Mouse (Mus musculus) layer of hippocampus, adult 2 months (tissue): ENCODE data around the gene Ripk1. TPM values are rescaled to one million over a fixed set of nuclear protein-coding genes. Genes with fewer than 3 reads are reported as not detected.
A peak's percentile ranks its signal among the peaks of the same experiment; 100 is the strongest.

Experiments used
- DNase-seq, 2 experiments: peaks; one replicate each; pipeline ENCODE4 v3.0.0; 2022; ENCODE audit warnings: low spot score in 2 of 2
- H3K27ac ChIP-seq: fragments of 200-600 bp; 2 replicates; pipeline ENCODE4 v1.8.1; 2022
- H3K4me3 ChIP-seq: fragments of 200-600 bp; 2 replicates; pipeline ENCODE4 v1.8.1; 2022; ENCODE audit warnings: mild to moderate bottlenecking
- CTCF ChIP-seq: fragments of 200-600 bp; conservative IDR thresholded peaks from 2 replicates; pipeline ENCODE4 v1.8.1; 2022; ENCODE audit warnings: antibody characterized with exemption, mild to moderate bottlenecking, moderate library complexity
- total RNA-seq, 2 experiments: library from RNA; stranded (reverse); gene quantifications; 2 replicates each; pipeline ENCODE4 v1.2.3; 2021

Ripk1 gene
- total RNA-seq, 2 experiments from 2014 or later = 6.9 to 7.3 TPM

DNA sequence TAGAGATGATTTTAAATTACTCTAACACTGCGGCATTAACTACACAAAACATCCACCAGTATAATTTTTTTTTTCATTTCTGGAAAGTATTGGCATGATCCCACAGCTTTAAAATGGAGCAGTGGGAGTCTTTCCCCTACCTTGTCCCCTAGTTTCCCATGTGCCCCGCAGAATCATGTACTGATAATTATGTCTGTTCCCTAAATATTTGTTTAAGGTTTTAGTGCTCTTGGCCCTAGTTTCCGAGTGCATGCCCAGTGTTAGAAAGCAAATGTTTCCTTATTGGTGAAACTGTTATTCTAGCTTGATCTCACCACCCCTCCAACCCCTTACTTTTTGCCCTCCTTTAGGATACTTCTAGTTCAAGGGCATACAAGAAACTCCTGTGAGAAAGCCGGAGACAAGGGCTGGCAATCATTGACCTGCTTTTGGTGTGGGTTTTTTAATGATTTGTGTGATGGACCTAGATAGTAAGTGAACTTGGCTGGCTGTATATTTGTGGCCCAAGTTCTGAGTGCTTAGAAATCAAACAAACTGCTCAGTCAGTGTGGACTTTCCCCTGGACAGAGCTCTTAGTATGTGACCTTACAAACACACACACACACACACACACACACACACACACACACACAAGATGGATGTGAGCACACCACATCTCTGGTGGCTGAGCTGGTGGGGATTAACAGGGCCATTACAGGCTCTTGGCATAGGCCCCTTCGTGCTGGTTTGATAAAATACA lies 43.5 kb downstream of the Ripk1 start:
- no peak for TF ChIP-seq CTCF
- H3K27ac ChIP-seq = no peak overlapping the region
- DNase-seq = no peak
- no peak overlapping the region for H3K4me3 ChIP-seq

GRCm38 (mm10) chr13:34046421-34047012 lies 44.4 kb downstream of the Ripk1 start:
- TF ChIP-seq CTCF = peak; percentile 97

DNA sequence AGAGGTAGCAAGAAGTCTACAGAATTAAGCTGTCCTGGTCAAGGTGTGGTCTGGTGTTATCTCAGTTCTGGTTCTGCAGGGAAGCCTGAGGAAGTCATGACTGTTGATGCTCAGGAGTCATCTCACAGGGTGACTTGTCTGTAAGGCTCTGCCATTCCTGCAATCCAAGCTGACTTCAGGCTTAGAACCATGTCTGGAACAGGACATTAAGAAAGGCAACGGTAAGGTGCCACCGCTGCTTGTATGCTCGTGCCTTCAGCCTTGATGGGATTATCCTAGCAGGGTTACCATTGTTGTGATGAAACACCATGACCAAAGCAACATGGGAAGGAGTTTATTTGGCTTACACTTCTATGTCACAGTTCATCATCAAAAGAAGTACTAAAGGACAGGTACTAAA lies 45.4 kb downstream of the Ripk1 start:
- no peak for DNase-seq
- no peak overlapping the region for H3K4me3 ChIP-seq
- H3K27ac ChIP-seq = no peak overlapping the region
- no peak for TF ChIP-seq CTCF

More at GRCm38 (mm10) chr13:34046421-34047012, 44.4 kb downstream of the Ripk1 start:
- DNase-seq = peak; percentile 87
- Histone ChIP-seq H3K27ac (peak overlapping the region; percentile 24; the same call in 1 of the 2 replicates), H3K4me3 (no peak overlapping the region)

DNA sequence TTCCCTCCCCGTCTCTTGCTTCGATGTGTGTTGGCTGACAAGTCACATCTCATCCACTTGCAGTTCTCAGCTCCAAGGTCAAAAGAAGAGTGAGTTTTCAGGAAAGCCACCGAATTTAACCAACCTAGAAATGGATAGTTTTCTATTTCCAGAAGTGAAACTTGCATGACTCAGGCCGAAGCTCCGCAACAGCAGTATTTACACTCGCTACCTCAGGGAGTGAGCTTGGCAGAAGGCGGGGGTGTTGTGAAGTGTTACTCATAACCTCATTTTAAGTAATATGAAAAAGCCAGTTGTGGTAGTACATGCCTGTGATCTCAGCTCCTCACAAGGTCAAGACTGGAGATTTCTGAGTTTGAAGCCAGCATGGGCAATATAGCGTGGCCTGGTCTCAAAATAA lies 48.3 kb downstream of the Ripk1 start:
- TF ChIP-seq CTCF = no peak
- Histone ChIP-seq H3K27ac (no peak overlapping the region), H3K4me3 (no peak overlapping the region)
- no peak for DNase-seq

- Histone ChIP-seq H3K4me3 (no peak overlapping the region), H3K27ac (no peak overlapping the region)
- no peak for TF ChIP-seq CTCF
- no peak for DNase-seq
Observed at GRCm38 (mm10) chr13:34051692-34052091, 49.5 kb downstream of the Ripk1 start.

DNA sequence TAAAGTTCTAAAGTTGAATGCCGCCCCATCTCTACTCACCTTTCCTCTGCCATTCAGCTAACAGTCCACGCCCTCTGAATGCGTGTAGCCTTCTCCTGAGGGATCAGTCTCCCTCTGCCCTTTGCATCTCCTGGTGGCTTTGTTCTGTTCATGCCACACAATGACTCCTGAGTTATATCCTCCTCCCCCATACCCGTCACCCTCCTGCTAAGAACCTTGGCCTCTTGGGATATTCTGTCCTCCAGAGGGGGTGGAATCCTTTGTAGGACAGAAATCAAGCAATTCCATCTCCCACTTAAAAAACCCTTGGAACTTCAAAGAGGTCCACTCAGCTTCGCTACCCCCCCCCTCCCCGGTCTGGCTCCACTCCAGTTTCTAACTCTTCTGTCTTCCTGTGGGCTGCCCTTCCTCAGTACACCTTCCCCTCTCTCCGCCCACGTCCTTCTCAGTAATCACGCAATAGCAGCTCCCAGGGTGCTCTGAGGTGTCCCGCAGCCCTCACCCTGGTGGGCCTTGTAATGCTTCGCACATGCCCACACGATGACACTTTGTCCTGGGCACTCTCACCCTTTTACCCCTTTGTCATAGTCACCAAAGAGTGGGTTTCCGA lies 51.6 kb downstream of the Ripk1 start:
- Histone ChIP-seq H3K27ac (no peak overlapping the region), H3K4me3 (no peak overlapping the region)
- TF ChIP-seq CTCF = no peak
- no peak for DNase-seq

- no peak for TF ChIP-seq CTCF
- DNase-seq = no peak
- H3K27ac ChIP-seq = no peak overlapping the region
- H3K4me3 ChIP-seq = no peak overlapping the region
Observed at GRCm38 (mm10) chr13:34054391-34054790, 52.2 kb downstream of the Ripk1 start.

- DNase-seq = no peak
- Histone ChIP-seq H3K4me3 (no peak overlapping the region), H3K27ac (no peak overlapping the region)
- no peak for TF ChIP-seq CTCF
Observed at GRCm38 (mm10) chr13:34054983-34055382, 52.8 kb downstream of the Ripk1 start.

DNA sequence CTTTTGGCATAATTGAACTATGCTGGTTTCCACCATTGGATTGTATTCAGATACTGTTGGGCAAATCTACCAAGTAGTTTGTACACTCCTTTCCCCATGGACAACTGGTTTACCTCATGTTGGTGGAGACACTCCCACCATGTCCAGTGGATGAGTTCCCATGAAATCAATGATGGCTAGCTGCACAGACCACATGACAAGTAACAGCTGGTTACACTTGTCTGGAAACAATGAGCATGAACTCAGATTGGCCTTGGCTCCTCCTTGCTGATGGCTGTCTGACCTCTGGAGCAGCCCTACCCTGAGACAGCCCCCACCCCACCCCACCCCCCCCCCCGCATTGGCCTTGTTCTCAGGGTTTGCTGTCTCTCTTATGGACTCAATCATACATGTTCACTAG lies 55.1 kb downstream of the Ripk1 start:
- no peak for TF ChIP-seq CTCF
- DNase-seq = no peak
- Histone ChIP-seq H3K27ac (no peak overlapping the region), H3K4me3 (no peak overlapping the region)

- H3K27ac ChIP-seq = no peak overlapping the region
- DNase-seq = no peak
- no peak for TF ChIP-seq CTCF
Observed at GRCm38 (mm10) chr13:34060061-34060460, 57.9 kb downstream of the Ripk1 start.

GRCm38 (mm10) chr13:34062466-34062865 lies 60.3 kb downstream of the Ripk1 start:
- Histone ChIP-seq H3K4me3 (no peak overlapping the region), H3K27ac (no peak overlapping the region)
- no peak for DNase-seq
- no peak for TF ChIP-seq CTCF

More at GRCm38 (mm10) chr13:34060061-34060460, 57.9 kb downstream of the Ripk1 start:
- H3K4me3 ChIP-seq = no peak overlapping the region

- TF ChIP-seq CTCF = peak; percentile 48
- Histone ChIP-seq H3K4me3 (no peak overlapping the region), H3K27ac (peak overlapping the region; percentile 72)
- peak; percentile 57 to 69 for DNase-seq
Observed at GRCm38 (mm10) chr13:34066351-34066750, 64.2 kb downstream of the Ripk1 start.

- H3K4me3 ChIP-seq = no peak overlapping the region
- no peak for DNase-seq
- H3K27ac ChIP-seq = no peak overlapping the region
- no peak for TF ChIP-seq CTCF
Observed at GRCm38 (mm10) chr13:34070296-34070695, 68.1 kb downstream of the Ripk1 start.
